Mouse (Mus musculus): Measurements from ENCODE around the gene Dnajc17. TPM values are rescaled to one million over a fixed set of nuclear protein-coding genes. Genes with fewer than 3 reads are reported as not detected.

Gene Dnajc17
- polyA plus RNA-seq, 1 experiment, result 32.4 TPM

DNA sequence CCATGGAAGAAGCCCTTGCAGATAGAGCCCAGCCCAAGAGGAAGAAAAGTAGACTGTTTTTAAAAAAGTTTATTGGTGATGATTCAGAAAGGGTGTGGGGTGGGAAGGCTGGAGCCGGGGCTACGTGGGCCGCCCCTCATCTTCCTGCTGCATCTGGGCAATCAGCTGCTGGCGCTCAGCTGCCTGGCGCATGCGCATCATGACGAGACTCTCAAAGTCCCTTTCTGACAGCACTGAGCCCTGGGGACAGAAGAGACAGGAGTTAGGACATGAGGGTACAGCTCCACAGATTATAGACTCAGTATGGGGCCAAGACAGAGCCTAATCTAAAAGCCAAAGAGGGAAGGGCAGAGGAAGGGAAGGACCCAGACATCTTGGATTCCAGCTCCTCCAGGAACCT is 36.1 kb downstream of the Dnajc17 start:
- DNase-seq (ENCODE audit: low read depth), result peak; percentile 14
- TF ChIP-seq POLR2A (IDR thresholded peaks at IDR 0.05; ENCODE audit: borderline replicate concordance, extremely low read depth, insufficient read depth, insufficient read length, poor library complexity, severe bottlenecking), result no peak
- TF ChIP-seq CTCF (IDR thresholded peaks at IDR 0.05; ENCODE audit: borderline replicate concordance, extremely low read depth, insufficient read depth, insufficient read length), result no peak

DNA sequence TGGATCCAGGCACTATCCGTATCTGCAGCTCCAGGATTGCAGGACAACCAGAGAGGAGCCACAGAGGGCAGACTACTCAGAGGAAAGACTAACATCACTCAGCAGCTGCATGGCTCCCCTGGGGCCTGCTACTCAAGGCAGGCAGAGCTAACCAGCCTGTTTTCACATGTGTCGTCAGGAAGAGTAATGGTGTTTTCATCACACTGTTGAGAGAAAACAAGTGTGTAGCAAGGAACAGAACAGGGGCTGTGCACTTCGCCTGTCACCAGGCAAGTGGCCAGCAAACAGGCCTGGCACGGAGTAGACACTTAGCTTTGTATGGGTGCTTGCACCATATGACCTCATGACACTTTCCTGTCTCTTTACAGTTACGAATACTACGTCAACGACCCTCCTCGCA is 37.0 kb downstream of the Dnajc17 start:
- no peak for TF ChIP-seq CTCF (IDR thresholded peaks at IDR 0.05; ENCODE audit: borderline replicate concordance, extremely low read depth, insufficient read depth, insufficient read length)
- no peak for TF ChIP-seq POLR2A (IDR thresholded peaks at IDR 0.05; ENCODE audit: borderline replicate concordance, extremely low read depth, insufficient read depth, insufficient read length, poor library complexity, severe bottlenecking)

DNA sequence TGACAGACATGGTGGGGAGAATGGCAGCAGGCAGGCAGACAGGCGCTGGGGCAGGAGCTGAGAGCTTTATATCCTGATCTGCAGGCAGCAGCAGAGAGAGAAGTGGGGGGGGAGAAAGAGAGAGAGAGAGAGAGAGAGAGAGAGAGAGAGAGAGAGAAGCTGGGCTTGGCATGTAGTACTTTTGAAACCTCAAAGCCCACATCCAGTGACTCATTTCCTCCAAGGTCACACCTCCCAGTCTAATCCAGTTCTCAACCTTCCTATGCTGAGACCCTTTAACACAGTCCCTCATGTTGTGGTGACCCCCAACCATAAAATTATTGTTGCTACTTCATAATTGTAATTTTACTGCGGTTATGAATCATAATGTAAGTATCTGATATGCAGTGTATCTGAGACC is 38.3 kb downstream of the Dnajc17 start:
- TF ChIP-seq CTCF (IDR thresholded peaks at IDR 0.05; ENCODE audit: borderline replicate concordance, extremely low read depth, insufficient read depth, insufficient read length), result no peak
- TF ChIP-seq POLR2A (IDR thresholded peaks at IDR 0.05; ENCODE audit: borderline replicate concordance, extremely low read depth, insufficient read depth, insufficient read length, poor library complexity, severe bottlenecking), result no peak

More for the DNA sequence above, 37.0 kb downstream of the Dnajc17 start:
- DNase-seq (ENCODE audit: low read depth), result no peak

DNA sequence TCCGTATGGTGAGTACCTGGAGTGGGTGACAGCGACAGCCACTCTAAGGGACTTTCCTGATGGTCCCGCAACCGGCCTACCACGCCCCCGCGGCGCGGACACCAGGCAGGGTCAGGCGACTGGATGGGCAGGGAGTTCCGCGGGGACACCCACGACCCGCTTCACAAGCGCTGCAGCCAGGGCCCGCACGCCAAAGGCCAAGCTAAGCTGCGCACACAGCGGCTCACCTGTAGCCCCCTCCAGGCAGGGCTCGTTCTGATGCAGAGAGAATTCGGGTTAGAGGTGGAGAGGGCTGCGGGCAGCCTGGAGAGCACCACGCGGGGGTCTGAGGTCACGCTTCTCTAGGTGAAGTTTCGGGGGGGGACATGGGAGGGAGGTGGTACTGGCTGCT is 40.7 kb downstream of the Dnajc17 start:
- TF ChIP-seq CTCF (IDR thresholded peaks at IDR 0.05; ENCODE audit: borderline replicate concordance, extremely low read depth, insufficient read depth, insufficient read length), result no peak
- TF ChIP-seq POLR2A (IDR thresholded peaks at IDR 0.05; ENCODE audit: borderline replicate concordance, extremely low read depth, insufficient read depth, insufficient read length, poor library complexity, severe bottlenecking), result no peak
- no peak for DNase-seq (ENCODE audit: low read depth)

More for the DNA sequence above, 38.3 kb downstream of the Dnajc17 start:
- no peak for DNase-seq (ENCODE audit: low read depth)

DNA sequence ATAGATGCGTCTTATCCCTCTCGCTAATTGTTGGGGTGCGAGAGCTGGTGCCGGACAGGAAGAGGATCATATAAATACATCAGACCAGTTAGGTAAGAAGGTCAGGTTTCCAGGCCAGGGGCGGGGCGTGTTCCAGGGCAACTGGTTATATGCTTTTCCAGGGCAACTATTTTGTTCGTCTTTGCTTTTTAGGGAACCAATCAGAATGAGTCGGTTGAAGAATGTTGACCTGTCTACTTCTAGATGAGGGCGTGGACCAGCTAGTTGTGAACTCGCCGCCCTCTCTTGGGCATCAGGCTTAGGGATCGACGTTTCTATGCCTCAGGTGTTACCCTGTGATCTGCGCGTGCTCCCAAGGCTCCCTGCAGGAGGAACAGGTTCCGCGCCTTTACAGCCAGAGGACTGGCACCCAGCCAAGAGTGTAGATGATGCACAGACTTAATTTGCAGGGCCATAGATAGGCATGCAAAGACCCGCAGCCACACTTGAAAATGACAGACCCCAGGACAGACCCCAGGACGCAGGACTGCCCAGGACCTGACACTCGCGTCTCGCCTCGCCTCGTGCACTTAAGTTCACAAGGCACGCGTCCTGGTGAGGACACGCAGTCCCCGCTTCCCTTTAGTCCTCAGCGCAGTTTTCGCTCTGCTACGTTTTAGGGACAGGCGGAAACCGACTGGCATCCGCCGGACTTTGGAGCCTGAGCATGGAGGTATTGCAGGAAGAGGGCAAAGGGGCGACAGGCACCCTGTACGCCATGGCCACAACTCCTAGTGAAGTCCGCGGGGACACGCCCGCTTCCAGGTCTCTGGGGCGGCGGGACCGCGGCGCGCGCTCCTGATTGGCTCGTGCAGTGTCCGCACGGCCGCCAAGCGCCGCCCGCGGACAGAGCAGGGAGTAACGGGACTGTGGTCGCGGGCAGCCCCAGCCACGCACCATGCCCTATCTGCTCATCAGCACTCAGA is 41.4 kb downstream of the Dnajc17 start, which contains the start of gene Gchfr:
TSS of gene Gchfr (plus strand) at position 873 of the 965 bp plus-strand sequence.
- peak; percentile 75 for DNase-seq (ENCODE audit: low read depth)
- TF ChIP-seq CTCF (IDR thresholded peaks at IDR 0.05; ENCODE audit: borderline replicate concordance, extremely low read depth, insufficient read depth, insufficient read length) (no peak), POLR2A (IDR thresholded peaks at IDR 0.05; ENCODE audit: borderline replicate concordance, extremely low read depth, insufficient read depth, insufficient read length, poor library complexity, severe bottlenecking) (no peak)

DNA sequence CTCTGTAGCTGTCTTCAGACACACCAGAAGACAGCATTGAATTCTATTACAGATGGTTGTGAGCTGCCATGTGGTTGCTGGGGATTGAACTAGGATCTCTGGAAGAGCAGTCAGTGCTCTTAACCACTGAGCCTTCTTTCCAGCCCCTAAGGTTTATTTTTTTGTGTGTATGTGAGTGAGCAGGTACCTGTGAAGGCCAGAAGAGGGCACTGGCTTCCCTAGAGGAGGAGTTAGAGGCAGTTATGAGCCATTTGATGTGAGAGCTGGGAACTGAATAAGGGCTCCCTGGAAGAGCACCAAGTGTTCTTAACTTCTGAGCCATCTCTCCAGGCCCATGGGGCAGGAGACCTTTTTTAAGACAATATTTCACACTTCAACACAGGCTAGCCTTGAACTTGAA is 43.2 kb downstream of the Dnajc17 start:
- no peak for DNase-seq (ENCODE audit: low read depth)

DNA sequence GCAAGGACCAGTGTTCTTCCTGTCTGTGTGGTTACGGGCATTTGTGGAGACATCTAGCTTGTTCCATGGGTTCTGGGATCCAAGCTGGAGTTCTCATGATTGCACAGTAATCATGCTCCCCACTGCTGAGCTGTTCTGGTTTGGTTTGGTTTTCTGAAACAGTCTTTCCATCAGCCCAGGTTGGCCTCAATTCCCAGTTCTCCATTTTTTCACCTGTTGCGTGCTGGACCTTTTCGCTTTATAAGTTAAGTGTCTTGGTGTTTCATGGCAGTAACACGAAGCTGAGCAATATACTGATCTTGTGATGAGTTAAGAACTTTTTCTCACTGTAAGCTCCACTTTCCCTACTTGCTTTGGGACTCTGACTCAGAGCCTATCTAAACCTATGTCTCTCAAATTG is 44.6 kb downstream of the Dnajc17 start:
- TF ChIP-seq POLR2A (IDR thresholded peaks at IDR 0.05; ENCODE audit: borderline replicate concordance, extremely low read depth, insufficient read depth, insufficient read length, poor library complexity, severe bottlenecking) (no peak), CTCF (IDR thresholded peaks at IDR 0.05; ENCODE audit: borderline replicate concordance, extremely low read depth, insufficient read depth, insufficient read length) (no peak)
- no peak for DNase-seq (ENCODE audit: low read depth)

More for the DNA sequence above, 43.2 kb downstream of the Dnajc17 start:
- TF ChIP-seq CTCF (IDR thresholded peaks at IDR 0.05; ENCODE audit: borderline replicate concordance, extremely low read depth, insufficient read depth, insufficient read length), result no peak
- no peak for TF ChIP-seq POLR2A (IDR thresholded peaks at IDR 0.05; ENCODE audit: borderline replicate concordance, extremely low read depth, insufficient read depth, insufficient read length, poor library complexity, severe bottlenecking)

DNA sequence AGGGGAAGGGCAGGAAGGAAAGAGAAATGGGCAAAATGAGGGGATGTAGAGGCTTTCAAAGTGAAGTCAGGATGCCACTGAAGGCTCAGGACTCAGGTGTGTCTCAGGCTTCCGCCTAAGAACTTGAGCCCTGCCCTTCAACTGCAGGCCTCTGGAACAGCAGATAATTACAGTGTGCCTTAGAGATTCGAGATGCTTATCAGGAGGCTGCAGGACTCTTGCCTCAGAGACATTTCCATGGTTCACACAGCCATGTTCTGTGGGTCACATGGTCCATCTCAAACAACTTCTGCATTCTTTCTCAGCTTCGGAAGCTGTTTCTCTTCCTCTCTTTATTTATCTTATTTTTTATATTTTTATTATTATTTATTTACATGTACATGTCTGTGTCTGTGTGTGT is 45.5 kb downstream of the Dnajc17 start:
- TF ChIP-seq POLR2A (IDR thresholded peaks at IDR 0.05; ENCODE audit: borderline replicate concordance, extremely low read depth, insufficient read depth, insufficient read length, poor library complexity, severe bottlenecking) (no peak), CTCF (IDR thresholded peaks at IDR 0.05; ENCODE audit: borderline replicate concordance, extremely low read depth, insufficient read depth, insufficient read length) (no peak)
- DNase-seq (ENCODE audit: low read depth), result no peak

DNA sequence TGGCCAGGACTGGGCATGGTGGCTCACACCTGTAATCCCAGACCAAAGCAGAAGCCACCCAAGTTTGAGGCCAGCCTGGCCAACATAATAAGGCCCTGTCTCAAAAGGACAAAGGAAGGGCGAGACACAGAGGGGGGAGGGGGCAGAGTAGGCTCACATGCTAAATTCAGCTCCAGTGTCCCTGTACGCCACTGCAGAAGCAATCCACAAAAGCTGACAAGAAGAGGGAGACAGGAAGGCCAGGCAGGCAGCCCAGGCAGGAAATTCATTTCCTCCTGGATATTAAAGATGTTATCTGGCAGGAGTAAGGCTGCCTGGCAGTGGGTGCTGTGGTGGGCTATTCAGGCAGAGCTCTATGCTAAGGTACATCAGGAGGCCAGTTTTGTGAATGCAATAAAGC is 47.3 kb downstream of the Dnajc17 start:
- DNase-seq (ENCODE audit: low read depth), result no peak
- TF ChIP-seq CTCF (IDR thresholded peaks at IDR 0.05; ENCODE audit: borderline replicate concordance, extremely low read depth, insufficient read depth, insufficient read length) (no peak), POLR2A (IDR thresholded peaks at IDR 0.05; ENCODE audit: borderline replicate concordance, extremely low read depth, insufficient read depth, insufficient read length, poor library complexity, severe bottlenecking) (no peak)

DNA sequence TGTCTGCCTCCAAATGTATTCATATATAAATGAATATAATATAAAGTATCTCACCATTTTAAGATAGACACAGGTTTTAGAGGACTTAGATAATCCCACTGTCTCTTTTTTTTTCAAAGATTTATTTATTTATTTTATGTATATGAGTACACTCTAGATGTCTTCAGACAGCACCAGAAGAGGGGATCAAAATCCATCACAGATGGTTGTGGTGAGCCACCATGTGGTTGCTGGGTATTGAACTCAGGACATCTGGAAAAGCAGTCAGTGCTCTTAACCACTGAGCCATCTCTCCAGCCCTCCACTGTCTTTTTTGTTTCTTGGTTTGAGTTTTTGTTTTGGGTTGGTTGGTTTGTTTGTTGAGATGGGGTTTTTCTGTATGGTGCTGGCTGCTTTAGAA is 50.8 kb downstream of the Dnajc17 start:
- TF ChIP-seq CTCF (IDR thresholded peaks at IDR 0.05; ENCODE audit: borderline replicate concordance, extremely low read depth, insufficient read depth, insufficient read length), result no peak
- no peak for TF ChIP-seq POLR2A (IDR thresholded peaks at IDR 0.05; ENCODE audit: borderline replicate concordance, extremely low read depth, insufficient read depth, insufficient read length, poor library complexity, severe bottlenecking)
- no peak for DNase-seq (ENCODE audit: low read depth)

DNA sequence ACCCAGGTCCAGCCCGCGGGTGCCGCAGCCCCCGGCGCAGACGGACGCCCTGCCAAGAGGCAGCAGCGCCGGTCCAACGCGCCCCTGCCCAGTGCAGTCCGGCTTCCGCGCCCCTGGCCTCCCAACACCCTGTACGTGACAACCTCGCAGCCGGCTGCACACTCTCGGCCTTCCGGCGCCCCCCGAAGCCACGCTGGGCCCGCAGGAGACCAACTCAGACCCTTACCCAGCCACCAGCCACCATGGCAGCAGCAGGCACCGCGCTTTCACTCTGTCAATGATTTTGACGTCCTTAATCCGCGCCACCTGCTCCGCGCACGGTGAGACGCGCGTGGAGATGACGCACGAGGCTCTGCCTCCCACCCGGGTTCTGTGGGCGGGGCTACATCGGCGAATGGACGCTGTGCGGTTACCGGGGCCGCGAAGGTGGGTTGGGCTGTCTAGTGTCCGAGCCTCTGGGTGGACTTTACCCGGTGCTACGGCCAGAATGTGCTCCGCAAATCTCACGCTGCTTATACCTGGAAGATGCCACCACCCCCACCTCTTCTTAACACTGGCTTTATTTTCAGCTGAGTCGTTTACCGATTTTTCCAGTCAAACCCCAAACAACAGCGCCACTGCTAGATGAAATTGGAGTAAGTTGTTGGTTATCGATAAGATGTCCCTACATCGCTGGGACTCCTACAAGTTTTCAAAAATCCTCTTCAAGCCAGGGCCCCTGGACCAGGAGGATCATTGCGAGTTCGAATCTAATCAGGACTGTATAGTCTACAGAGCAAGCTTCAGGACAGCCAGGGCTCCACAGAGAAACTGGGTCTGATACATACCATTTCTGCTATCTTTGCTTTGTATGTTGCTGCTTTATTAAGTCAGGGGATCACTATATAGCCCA is 51.7 kb downstream of the Dnajc17 start, which contains the start of gene Rmdn3:
TSS of gene Rmdn3 (minus strand) at position 354 of the 892 bp plus-strand sequence.
- TF ChIP-seq CTCF (IDR thresholded peaks at IDR 0.05; ENCODE audit: borderline replicate concordance, extremely low read depth, insufficient read depth, insufficient read length) (no peak), POLR2A (IDR thresholded peaks at IDR 0.05; ENCODE audit: borderline replicate concordance, extremely low read depth, insufficient read depth, insufficient read length, poor library complexity, severe bottlenecking) (peak; percentile 52; the same call in 1 of the 2 replicates)
- DNase-seq (ENCODE audit: low read depth), result peak; percentile 98
